Mouse (Mus musculus) cerebral cortex, adult 2 months (tissue): ENCODE results near the gene Gm20806.

Source experiments
- WGBS: fragments of 180-500 bp; shearing (Covaris S2); methylation state at CpG from one replicate; pipeline ENCODE4 v1.1.7; 2018; 5-methylcytosine and 5-hydroxymethylcytosine counted together

Gene Gm20806

DNA sequence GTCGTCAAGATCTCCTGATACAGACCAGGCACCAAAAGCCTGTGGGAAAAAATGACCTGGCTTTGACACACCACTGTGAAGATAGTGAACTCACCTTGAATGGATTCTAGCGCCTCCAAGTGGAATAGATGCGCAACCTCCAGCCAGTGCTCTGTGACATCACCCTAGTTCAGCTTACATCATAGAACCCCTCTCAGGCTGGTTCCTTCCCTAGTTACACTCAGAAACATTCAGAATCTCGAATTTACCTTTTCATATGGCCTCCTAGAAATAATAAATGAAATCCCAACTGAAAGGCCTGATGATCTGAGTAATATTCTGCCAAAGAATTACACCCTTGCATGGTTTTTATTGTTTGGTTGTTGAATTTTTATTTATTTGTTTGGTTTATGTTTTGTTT is at the start of gene Gm20806:
Gene Gm20806, minus strand, starts transcription at position 101 of the 400 bp plus-strand sequence.
- WGBS, result no CpG with 5 or more reads among the region's 4 CpGs
